Mouse (Mus musculus): ENCODE data around the gene Gm16440.
"Not testable (repeated sequence)": the region's sequence is repeated elsewhere in the genome, so short reads cannot be mapped to it uniquely, and the experiment has no call there.

The Gm16440 gene

DNA sequence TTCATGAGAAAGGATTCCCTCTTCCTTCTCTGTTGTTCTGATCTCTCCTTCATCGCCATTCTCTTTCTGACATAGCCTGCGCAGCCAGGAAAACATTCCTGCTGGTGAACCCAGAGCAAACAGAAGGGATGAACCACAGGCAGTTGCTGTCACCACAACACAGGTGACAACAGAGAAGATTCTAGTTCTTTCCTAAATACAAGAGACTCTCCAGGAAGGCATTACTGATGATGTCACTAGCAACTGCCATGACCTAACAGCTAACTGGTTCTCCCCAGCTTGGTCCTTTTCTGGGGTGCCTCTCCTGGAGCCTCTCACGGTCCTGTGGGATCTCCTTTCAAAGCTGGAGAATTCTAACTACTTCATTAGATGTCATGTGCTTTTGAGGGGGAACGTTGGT, at the start of gene Gm16440:
Gm16440 (minus strand) TSS at position 101 of the 400 bp plus-strand sequence.
- DNase-seq = not testable (repeated sequence)

DNA sequence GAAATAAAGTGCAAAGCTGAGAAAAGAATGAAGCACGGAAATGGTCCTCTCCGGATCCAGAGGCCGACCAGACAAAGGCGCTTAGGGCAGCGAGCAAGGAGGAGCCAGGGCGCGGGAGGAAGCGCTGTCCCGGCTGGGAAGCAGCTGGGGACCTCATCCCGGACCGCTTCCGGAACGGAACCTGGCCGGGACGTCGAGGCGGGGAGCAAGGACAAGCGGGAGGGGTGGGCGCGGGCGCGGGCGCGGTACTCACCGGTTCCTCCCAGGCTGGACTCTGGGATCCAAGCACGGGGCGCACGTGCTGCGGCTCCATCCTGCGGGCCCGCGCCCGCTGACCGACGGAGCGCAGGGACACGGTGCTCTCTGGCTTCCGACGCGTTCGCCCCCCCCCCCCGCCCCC, 36.6 kb upstream of the Gm16440 start:
- DNase-seq = peak; percentile 10

DNA sequence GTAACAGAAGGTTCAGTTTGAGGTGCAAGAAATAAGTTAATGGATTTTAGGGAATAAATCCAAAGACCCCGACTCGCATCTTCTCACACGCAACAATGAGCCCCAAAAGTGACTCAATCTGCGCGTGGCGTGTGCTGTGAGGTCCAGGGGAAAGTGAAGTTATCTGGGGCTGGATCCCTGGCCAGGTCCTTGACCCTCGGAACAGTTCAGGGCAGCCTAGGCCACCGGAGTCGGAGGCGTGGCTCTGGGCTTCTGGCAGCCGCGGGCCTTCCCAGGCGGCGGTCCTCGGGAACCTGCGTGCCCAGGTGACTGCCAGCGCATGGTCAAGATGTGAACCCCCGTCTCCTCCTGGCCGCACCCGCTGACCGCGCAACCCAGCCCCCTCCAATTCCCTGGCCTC, 36.2 kb upstream of the Gm16440 start:
- peak; percentile 2 for DNase-seq

DNA sequence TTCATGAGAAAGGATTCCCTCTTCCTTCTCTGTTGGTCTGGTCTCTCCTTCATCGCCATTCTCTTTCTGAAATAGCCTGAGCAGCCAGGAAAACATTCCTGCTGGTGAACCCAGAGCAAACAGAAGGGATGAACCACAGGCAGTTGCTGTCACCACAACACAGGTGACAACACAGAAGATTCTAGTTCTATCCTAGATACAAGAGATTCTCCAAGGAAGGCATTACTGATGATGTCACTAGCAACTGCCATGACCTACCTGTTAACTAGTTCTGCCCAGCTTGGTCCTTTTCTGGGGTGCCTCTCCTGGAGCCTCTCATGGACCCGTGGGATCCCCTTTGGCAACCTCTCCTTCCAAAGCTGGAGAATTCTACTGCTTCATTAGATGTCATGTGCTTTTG, 22.3 kb upstream of the Gm16440 start, which contains the start of gene Gm3591:
Gm3591 (minus strand) TSS at position 101 of the 400 bp plus-strand sequence.
- not testable (repeated sequence) for DNase-seq

DNA sequence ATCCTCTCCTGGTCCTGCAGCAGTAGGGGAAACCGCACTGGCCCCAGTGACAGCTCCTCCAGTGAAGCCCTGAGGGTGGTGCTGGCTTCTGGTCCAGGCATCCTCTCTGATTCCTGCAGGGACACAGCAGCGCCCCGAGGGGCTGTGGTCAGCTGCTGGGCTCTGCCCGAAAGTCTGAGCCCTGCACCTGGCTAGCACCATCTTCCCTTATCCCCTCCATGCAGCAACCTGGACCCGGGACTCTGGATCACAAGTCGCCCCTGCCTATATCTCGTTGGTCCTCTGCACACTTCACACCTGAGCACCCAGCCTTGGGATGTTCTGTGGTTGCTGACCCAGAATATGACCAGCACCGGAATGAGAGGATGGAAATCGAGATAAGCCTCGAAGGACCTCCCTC, 46.5 kb downstream of the Gm16440 start, which contains the start of gene Gm3618:
Gm3618 (minus strand) TSS at position 101 of the 400 bp plus-strand sequence.
- not testable (repeated sequence) for DNase-seq
